Mouse (Mus musculus): ENCODE measurements around the gene Zmiz2.

The Zmiz2 gene

GRCm38 (mm10) chr11:6410050-6410602 is 21.3 kb downstream of the Zmiz2 start:
- no peak for TF ChIP-seq GATA4 (IDR thresholded peaks at IDR 0.05; ENCODE audit: insufficient replicate concordance, low read length)

- TF ChIP-seq GATA4 (IDR thresholded peaks at IDR 0.05; ENCODE audit: insufficient replicate concordance, low read length): no peak
Measured at GRCm38 (mm10) chr11:6411684-6412083, 22.8 kb downstream of the Zmiz2 start.

GRCm38 (mm10) chr11:6413264-6413663 is 24.4 kb downstream of the Zmiz2 start:
- TF ChIP-seq GATA4 (IDR thresholded peaks at IDR 0.05; ENCODE audit: insufficient replicate concordance, low read length): no peak

GRCm38 (mm10) chr11:6414751-6415550 is 26.1 kb downstream of the Zmiz2 start, which contains the start of gene Ppia:
Ppia (plus strand) TSS chr11:6415443.
- no peak for TF ChIP-seq GATA4 (IDR thresholded peaks at IDR 0.05; ENCODE audit: insufficient replicate concordance, low read length)

GRCm38 (mm10) chr11:6415551-6416404 is 26.9 kb downstream of the Zmiz2 start:
- TF ChIP-seq GATA4 (IDR thresholded peaks at IDR 0.05; ENCODE audit: insufficient replicate concordance, low read length): no peak

- no peak for TF ChIP-seq GATA4 (IDR thresholded peaks at IDR 0.05; ENCODE audit: insufficient replicate concordance, low read length)
Measured at GRCm38 (mm10) chr11:6416405-6417034, 27.6 kb downstream of the Zmiz2 start.

- no peak for TF ChIP-seq GATA4 (IDR thresholded peaks at IDR 0.05; ENCODE audit: insufficient replicate concordance, low read length)
Measured at GRCm38 (mm10) chr11:6417069-6417468, 28.2 kb downstream of the Zmiz2 start.

- TF ChIP-seq GATA4 (IDR thresholded peaks at IDR 0.05; ENCODE audit: insufficient replicate concordance, low read length): no peak
Measured at GRCm38 (mm10) chr11:6417490-6417889, 28.6 kb downstream of the Zmiz2 start.

- no peak for TF ChIP-seq GATA4 (IDR thresholded peaks at IDR 0.05; ENCODE audit: insufficient replicate concordance, low read length)
Measured at GRCm38 (mm10) chr11:6418751-6419150, 29.9 kb downstream of the Zmiz2 start.

GRCm38 (mm10) chr11:6420283-6420703 is 31.4 kb downstream of the Zmiz2 start:
- no peak for TF ChIP-seq GATA4 (IDR thresholded peaks at IDR 0.05; ENCODE audit: insufficient replicate concordance, low read length)

GRCm38 (mm10) chr11:6420722-6421350 is 32.0 kb downstream of the Zmiz2 start:
- TF ChIP-seq GATA4 (IDR thresholded peaks at IDR 0.05; ENCODE audit: insufficient replicate concordance, low read length): no peak

GRCm38 (mm10) chr11:6430186-6430585 is 41.3 kb downstream of the Zmiz2 start:
- TF ChIP-seq GATA4 (IDR thresholded peaks at IDR 0.05; ENCODE audit: insufficient replicate concordance, low read length): no peak

GRCm38 (mm10) chr11:6436442-6436841 is 47.6 kb downstream of the Zmiz2 start:
- TF ChIP-seq GATA4 (IDR thresholded peaks at IDR 0.05; ENCODE audit: insufficient replicate concordance, low read length): no peak

GRCm38 (mm10) chr11:6437667-6438066 is 48.8 kb downstream of the Zmiz2 start:
- TF ChIP-seq GATA4 (IDR thresholded peaks at IDR 0.05; ENCODE audit: insufficient replicate concordance, low read length): no peak

GRCm38 (mm10) chr11:6440171-6440570 is 51.3 kb downstream of the Zmiz2 start:
- no peak for TF ChIP-seq GATA4 (IDR thresholded peaks at IDR 0.05; ENCODE audit: insufficient replicate concordance, low read length)
